Comparison of ENCODE assay signal across 9 mouse cellular contexts in genomic region chr6:134632756-134633155, GRCm38 (mm10). TPM values are rescaled to one million over a fixed set of nuclear protein-coding genes. Genes with fewer than 3 reads are reported as not detected.
DNase-seq lines count a peak whose midpoint lies in the region; ATAC-seq lines count a peak whose summit lies in the region.
"Had no signal": no experiment of that assay in that cellular context is flagged by ENCODE, and none has a peak within 500 bp of the region (broad histone marks: within the 10 kb centered on the region; RNA-seq: fewer than 3 reads in every experiment).

No protein-coding gene starts in this region.

- no peaks in the 10 kb centered on the region for H3K27me3 ChIP-seq in heart, embryonic 13.5 days (replicated peaks)
- H3K27me3 ChIP-seq in midbrain, embryonic 14.5 days (ENCODE audit: control insufficient read depth, insufficient read depth, low read length), result peaks cover 18% of the 10 kb centered on the region
- H3K27me3 ChIP-seq: CH12.LX had no signal

- WGBS in heart, embryonic 13.5 days, result 27% methylated on average over 5 of the region's 5 CpGs
- 45% methylated on average over 5 of the region's 5 CpGs for WGBS in midbrain, embryonic 14.5 days

- H3K9me3 ChIP-seq in heart, embryonic 13.5 days, result no peaks in the 10 kb centered on the region
- no peaks in the 10 kb centered on the region for H3K9me3 ChIP-seq in midbrain, embryonic 14.5 days (ENCODE audit: control insufficient read depth, low read length)

- peak overlapping the region; percentile 67; the same call in 1 of the 2 replicates for H3K27ac ChIP-seq in heart, embryonic 13.5 days (replicated peaks)
- no peak overlapping the region for H3K27ac ChIP-seq in midbrain, embryonic 14.5 days (replicated peaks; ENCODE audit: low read depth, low read length)

- H3K9ac ChIP-seq in heart, embryonic 13.5 days, result peak overlapping the region; percentile 86
- H3K9ac ChIP-seq in midbrain, embryonic 14.5 days (replicated peaks; ENCODE audit: low read length), result peak overlapping the region; percentile 59; the same call in 1 of the 2 replicates

- no peak for ATAC-seq in heart, embryonic 13.5 days (ENCODE audit: extremely low read depth, insufficient number of reproducible peaks, low FRiP score, low TSS enrichment)
- no peak for ATAC-seq in midbrain, embryonic 14.5 days (ENCODE audit: low FRiP score, low TSS enrichment)

- H3K4me3 ChIP-seq in heart, embryonic 13.5 days, result peak overlapping the region; percentile 77
- H3K4me3 ChIP-seq in midbrain, embryonic 14.5 days (replicated peaks; ENCODE audit: low read depth, low read length), result peak overlapping the region; percentile 42

- peak overlapping the region; percentile 92 for H3K4me2 ChIP-seq in heart, embryonic 13.5 days
- peak overlapping the region; percentile 81 for H3K4me2 ChIP-seq in midbrain, embryonic 14.5 days (ENCODE audit: low read length)

- intact Hi-C loops in heart, postnatal 25 days (cut with DNase I), result no loop called here

- no peak for DNase-seq in heart, postnatal 25 days (ENCODE audit: low spot score)
- peak; percentile 36 for DNase-seq in cerebellum, adult 9-11 months
- peak; percentile 21 for DNase-seq in induced T-regulatory cell, adult 2 months (ENCODE audit: low read depth)
- DNase-seq in midbrain, embryonic 14.5 days, result no peak
- DNase-seq in spleen, postnatal 14 days (ENCODE audit: low spot score in 2 of 2), result no peak
- no peak for DNase-seq in layer of hippocampus, postnatal 25 days (ENCODE audit: extremely low spot score in 1 of 2, low spot score in 1 of 2)
- DNase-seq in gastrocnemius, postnatal 10 days, result no peak

- peaks cover 17% of the 10 kb centered on the region for H3K4me1 ChIP-seq in heart, embryonic 13.5 days
- peaks cover 7% of the 10 kb centered on the region; the same call in 1 of the 2 replicates for H3K4me1 ChIP-seq in midbrain, embryonic 14.5 days (ENCODE audit: control insufficient read depth, insufficient read depth, low read length)

- H3K36me3 ChIP-seq in heart, embryonic 13.5 days, result no peaks in the 10 kb centered on the region
- no peaks in the 10 kb centered on the region for H3K36me3 ChIP-seq in midbrain, embryonic 14.5 days (ENCODE audit: control insufficient read depth, insufficient read depth, low read length)

RNA-seq across cellular contexts. Expression of gene Mansc1, which starts 0.5 kb away (rescaled TPM):
- 5.9 and 6.1 TPM in 2 replicates for polyA plus RNA-seq in heart, embryonic 13.5 days (2015; fragmentation: Nextera tagmentation; extraction: Ambion mirVana)
- 1 to 10 TPM; 5.5 TPM for total RNA-seq in heart, postnatal 25 days (2021)
- polyA plus RNA-seq in midbrain, embryonic 14.5 days (2014; fragmentation: Nextera tagmentation; extraction: Ambion mirVana), result 0.91 and 1.0 TPM in 2 replicates
- 1 to 10 TPM; 6.9 to 7.9 TPM for total RNA-seq in layer of hippocampus, postnatal 25 days (2021)
- total RNA-seq in gastrocnemius, postnatal 10 days (2021), result 1 to 10 TPM; 3.2 to 4.0 TPM
- total RNA-seq: CH12.LX had no signal

RNA-seq across cellular contexts. Expression of gene Borcs5, which starts 6.6 kb away (rescaled TPM):
- polyA plus RNA-seq in heart, embryonic 13.5 days (2015; fragmentation: Nextera tagmentation; extraction: Ambion mirVana), result 12.7 and 14.4 TPM in 2 replicates
- 10 to 100 TPM in 1 of 2 experiments, 1 to 10 TPM in 1; 9.1 to 10.3 TPM for total RNA-seq in heart, postnatal 25 days (2021)
- 51.3 and 57.5 TPM in 2 replicates for polyA plus RNA-seq in midbrain, embryonic 14.5 days (2014; fragmentation: Nextera tagmentation; extraction: Ambion mirVana)
- 10 to 100 TPM; 36.1 to 39.2 TPM for total RNA-seq in layer of hippocampus, postnatal 25 days (2021)
- total RNA-seq in gastrocnemius, postnatal 10 days (2021), result 10 to 100 TPM; 10.3 to 12.1 TPM

Comparison
In these comparisons a context has a peak if more than half of its experiments do, and no peak if none do; other contexts are left out.
1. DNase-seq: peak in cerebellum, adult 9-11 months (single experiment) and induced T-regulatory cell, adult 2 months (single experiment); none in heart, postnatal 25 days (single experiment), midbrain, embryonic 14.5 days (single experiment), spleen, postnatal 14 days (0 of 2), layer of hippocampus, postnatal 25 days (0 of 2) and gastrocnemius, postnatal 10 days (single experiment).